Mouse (Mus musculus): ENCODE results near the gene Espn.

- TF ChIP-seq CTCF (IDR thresholded peaks at IDR 0.05; ENCODE audit: low read depth), result no peak
- TF ChIP-seq EP300 (optimal IDR thresholded peaks at IDR 0.05), result no peak
Measured at GRCm38 (mm10) chr4:152072121-152072601, 80.0 kb downstream of the Espn start, which contains the start of gene Plekhg5.

Data from stomach, postnatal 0 days (tissue).